Mouse (Mus musculus) embryonic fibroblast, embryonic 13.5 days (primary cell): ENCODE data around the gene Banf2. TPM values are rescaled to one million over a fixed set of nuclear protein-coding genes. Genes with fewer than 3 reads are reported as not detected.
A peak's percentile ranks its signal among the peaks of the same experiment; 100 is the strongest.

ENCODE experiments used
- H3K27ac ChIP-seq: 2 replicates; pipeline ENCODE4 v1.5.1; 2012; ENCODE audit warnings: low read length, control low read depth, inconsistent platforms; ENCODE audit not compliant: insufficient read depth
- H3K4me1 ChIP-seq: 2 replicates; pipeline ENCODE4 v1.6.1; 2011; ENCODE audit warnings: low read length; ENCODE audit not compliant: control insufficient read depth, insufficient read depth
- H3K4me3 ChIP-seq: 2 replicates; pipeline ENCODE4 v1.5.1; 2011; ENCODE audit warnings: mild to moderate bottlenecking, control low read depth, low read length; ENCODE audit not compliant: insufficient read depth
- CTCF ChIP-seq: IDR thresholded peaks from 2 replicates; pipeline ENCODE4 v1.5.1; 2011; ENCODE audit warnings: mild to moderate bottlenecking, control low read depth, low read length, moderate library complexity, borderline replicate concordance; ENCODE audit not compliant: insufficient read depth
- POLR2A ChIP-seq: IDR thresholded peaks from 2 replicates; pipeline ENCODE4 v1.6.1; 2011; ENCODE audit warnings: low read depth, mild to moderate bottlenecking, control low read depth, low read length, moderate library complexity
- polyA plus RNA-seq: library from polyadenylated mRNA; stranded (reverse); fragments of >200 nt; gene quantifications from 2 replicates; pipeline ENCODE4 v1.2.4, GENCODE M21; 2011; ENCODE audit warnings: low read depth; ENCODE audit not compliant: missing spikeins, insufficient read length

The Banf2 gene
- polyA plus RNA-seq, 1 experiment, result not detected

GRCm38 (mm10) chr2:144120186-144120823 is 87.4 kb downstream of the Banf2 start:
- Histone ChIP-seq H3K4me1 (peaks cover 16% of the 10 kb centered on the region), H3K27ac (peak overlapping the region; percentile 67), H3K4me3 (no peak overlapping the region)
- TF ChIP-seq CTCF, result no peak
- no peak for TF ChIP-seq POLR2A

- H3K4me1 ChIP-seq, result peaks cover 16% of the 10 kb centered on the region
- TF ChIP-seq POLR2A (no peak), CTCF (no peak)
- H3K4me3 ChIP-seq, result no peak overlapping the region
Observed at GRCm38 (mm10) chr2:144122068-144122467, 89.2 kb downstream of the Banf2 start.

More at GRCm38 (mm10) chr2:144122068-144122467, 89.2 kb downstream of the Banf2 start:
- H3K27ac ChIP-seq, result peak overlapping the region; percentile 96; the same call in 1 of the 2 replicates

Other genes with a start within 250 kb of the Banf2 start
- 0.47 and 0.89 TPM in 2 replicates for gene Bfsp1, start 169.9 kb upstream of the Banf2 start, polyA plus RNA-seq
- gene Dstn, start 117.7 kb upstream of the Banf2 start, polyA plus RNA-seq, result 875 and 1,137 TPM in 2 replicates
- gene Rrbp1, start 21.8 kb upstream of the Banf2 start, polyA plus RNA-seq, result 538 and 568 TPM in 2 replicates
- 4.9 and 5.2 TPM in 2 replicates for gene Mgme1, start 237.6 kb downstream of the Banf2 start, polyA plus RNA-seq
- 233 and 284 TPM in 2 replicates for gene Snx5, start 237.8 kb downstream of the Banf2 start, polyA plus RNA-seq